Mouse (Mus musculus): Measurements from ENCODE around the gene Chmp4b. TPM values are rescaled to one million over a fixed set of nuclear protein-coding genes. Genes with fewer than 3 reads are reported as not detected.

Chmp4b gene
- polyA plus RNA-seq, 1 experiment from 2014 or later, result 11.9 TPM

- Histone ChIP-seq H3K27me3 (ENCODE audit: insufficient read depth, low read length) (no peaks in the 10 kb centered on the region), H3K4me2 (ENCODE audit: low read depth, low read length) (no peak overlapping the region), H3K9me3 (ENCODE audit: low read length) (no peaks in the 10 kb centered on the region), H3K4me3 (ENCODE audit: low read depth, low read length) (no peak overlapping the region), H3K27ac (ENCODE audit: low read depth) (no peak overlapping the region), H3K9ac (replicated peaks) (no peak overlapping the region), H3K36me3 (replicated peaks; ENCODE audit: insufficient read depth, low read length) (no peaks in the 10 kb centered on the region), H3K4me1 (ENCODE audit: insufficient read depth) (peaks cover 3% of the 10 kb centered on the region; the same call in 1 of the 2 replicates)
- DNase-seq (no peak), ATAC-seq (no peak)
- WGBS (ENCODE audit: insufficient replicate concordance), result 65% methylated on average over 4 of the region's 4 CpGs
- no peak for TF ChIP-seq EP300 (IDR thresholded peaks at IDR 0.05; ENCODE audit: low read depth)
- TF ChIP-seq CTCF (IDR thresholded peaks at IDR 0.05; ENCODE audit: low read depth), result no peak
Observed at GRCm38 (mm10) chr2:154716586-154716985, 65.1 kb downstream of the Chmp4b start.

GRCm38 (mm10) chr2:154717081-154717480, 65.6 kb downstream of the Chmp4b start:
- H3K4me1 ChIP-seq (ENCODE audit: insufficient read depth), result peaks cover 3% of the 10 kb centered on the region; the same call in 1 of the 2 replicates
- DNase-seq, result no peak
- no peak overlapping the region for H3K27ac ChIP-seq (ENCODE audit: low read depth)
- H3K9ac ChIP-seq (replicated peaks), result no peak overlapping the region
- TF ChIP-seq EP300 (IDR thresholded peaks at IDR 0.05; ENCODE audit: low read depth) (no peak), CTCF (IDR thresholded peaks at IDR 0.05; ENCODE audit: low read depth) (no peak)
- ATAC-seq, result no peak
- no peaks in the 10 kb centered on the region for H3K9me3 ChIP-seq (ENCODE audit: low read length)
- H3K4me3 ChIP-seq (ENCODE audit: low read depth, low read length), result no peak overlapping the region
- H3K4me2 ChIP-seq (ENCODE audit: low read depth, low read length), result no peak overlapping the region
- no peaks in the 10 kb centered on the region for H3K27me3 ChIP-seq (ENCODE audit: insufficient read depth, low read length)
- H3K36me3 ChIP-seq (replicated peaks; ENCODE audit: insufficient read depth, low read length), result no peaks in the 10 kb centered on the region

GRCm38 (mm10) chr2:154718855-154719556, 67.5 kb downstream of the Chmp4b start:
- Histone ChIP-seq H3K36me3 (replicated peaks; ENCODE audit: insufficient read depth, low read length) (no peaks in the 10 kb centered on the region), H3K9ac (replicated peaks) (no peak overlapping the region), H3K4me1 (ENCODE audit: insufficient read depth) (no peaks in the 10 kb centered on the region), H3K27me3 (ENCODE audit: insufficient read depth, low read length) (no peaks in the 10 kb centered on the region), H3K27ac (ENCODE audit: low read depth) (no peak overlapping the region), H3K4me2 (ENCODE audit: low read depth, low read length) (no peak overlapping the region), H3K4me3 (ENCODE audit: low read depth, low read length) (no peak overlapping the region), H3K9me3 (ENCODE audit: low read length) (no peaks in the 10 kb centered on the region)
- ATAC-seq (no peak), DNase-seq (no peak)
- no peak for TF ChIP-seq CTCF (IDR thresholded peaks at IDR 0.05; ENCODE audit: low read depth)
- TF ChIP-seq EP300 (IDR thresholded peaks at IDR 0.05; ENCODE audit: low read depth), result no peak
- 75% methylated on average over 12 of the region's 12 CpGs for WGBS (ENCODE audit: insufficient replicate concordance)

- no peaks in the 10 kb centered on the region for H3K36me3 ChIP-seq (replicated peaks; ENCODE audit: insufficient read depth, low read length)
- no peak overlapping the region for H3K9ac ChIP-seq (replicated peaks)
- H3K4me3 ChIP-seq (ENCODE audit: low read depth, low read length), result no peak overlapping the region
- no peak overlapping the region for H3K27ac ChIP-seq (ENCODE audit: low read depth)
- no peak overlapping the region for H3K4me2 ChIP-seq (ENCODE audit: low read depth, low read length)
- no peak for DNase-seq
- H3K9me3 ChIP-seq (ENCODE audit: low read length), result no peaks in the 10 kb centered on the region
- no peak for TF ChIP-seq CTCF (IDR thresholded peaks at IDR 0.05; ENCODE audit: low read depth)
- no peak for TF ChIP-seq EP300 (IDR thresholded peaks at IDR 0.05; ENCODE audit: low read depth)
- no peaks in the 10 kb centered on the region for H3K4me1 ChIP-seq (ENCODE audit: insufficient read depth)
- H3K27me3 ChIP-seq (ENCODE audit: insufficient read depth, low read length), result no peaks in the 10 kb centered on the region
- 58% methylated on average over 2 of the region's 2 CpGs for WGBS (ENCODE audit: insufficient replicate concordance)
- ATAC-seq, result no peak
Observed at GRCm38 (mm10) chr2:154720315-154720714, 68.8 kb downstream of the Chmp4b start.

GRCm38 (mm10) chr2:154723473-154723872, 72.0 kb downstream of the Chmp4b start:
- Histone ChIP-seq H3K4me2 (ENCODE audit: low read depth, low read length) (no peak overlapping the region), H3K4me3 (ENCODE audit: low read depth, low read length) (no peak overlapping the region), H3K4me1 (ENCODE audit: insufficient read depth) (no peaks in the 10 kb centered on the region), H3K36me3 (replicated peaks; ENCODE audit: insufficient read depth, low read length) (no peaks in the 10 kb centered on the region), H3K9me3 (ENCODE audit: low read length) (no peaks in the 10 kb centered on the region), H3K9ac (replicated peaks) (no peak overlapping the region), H3K27me3 (ENCODE audit: insufficient read depth, low read length) (no peaks in the 10 kb centered on the region), H3K27ac (ENCODE audit: low read depth) (no peak overlapping the region)
- ATAC-seq, result no peak
- no peak for TF ChIP-seq EP300 (IDR thresholded peaks at IDR 0.05; ENCODE audit: low read depth)
- no peak for DNase-seq
- WGBS (ENCODE audit: insufficient replicate concordance), result 72% methylated on average over 4 of the region's 4 CpGs

GRCm38 (mm10) chr2:154729737-154730136, 78.2 kb downstream of the Chmp4b start:
- Histone ChIP-seq H3K9ac (replicated peaks) (no peak overlapping the region), H3K27ac (ENCODE audit: low read depth) (no peak overlapping the region), H3K4me3 (ENCODE audit: low read depth, low read length) (no peak overlapping the region), H3K4me2 (ENCODE audit: low read depth, low read length) (no peak overlapping the region), H3K36me3 (replicated peaks; ENCODE audit: insufficient read depth, low read length) (no peaks in the 10 kb centered on the region), H3K4me1 (ENCODE audit: insufficient read depth) (no peaks in the 10 kb centered on the region; the same call in 1 of the 2 replicates), H3K27me3 (ENCODE audit: insufficient read depth, low read length) (no peaks in the 10 kb centered on the region), H3K9me3 (ENCODE audit: low read length) (no peaks in the 10 kb centered on the region)
- no peak for DNase-seq
- no peak for ATAC-seq
- TF ChIP-seq CTCF (IDR thresholded peaks at IDR 0.05; ENCODE audit: low read depth) (no peak), EP300 (IDR thresholded peaks at IDR 0.05; ENCODE audit: low read depth) (no peak)
- 44% methylated on average over 3 of the region's 3 CpGs for WGBS (ENCODE audit: insufficient replicate concordance)

Measured in liver, postnatal 0 days (tissue).